Mouse (Mus musculus) lung, postnatal 0 days (tissue): ENCODE data around the gene Itga3. TPM values are rescaled to one million over a fixed set of nuclear protein-coding genes. Genes with fewer than 3 reads are reported as not detected.
A peak's percentile ranks its signal among the peaks of the same experiment; 100 is the strongest.

ENCODE experiments used
- ATAC-seq: fragments of 200-750 bp; cut with Nextera tagmentation; 2 replicates; pipeline ENCODE4 v1.8.0; 2017; ENCODE audit warnings: moderate library complexity
- DNase-seq: peaks from one replicate; pipeline ENCODE4 v3.0.0-alpha.2; 2016; ENCODE audit warnings: low spot score
- H3K27ac ChIP-seq: fragments of 300-500 bp; sonication (generic); 2 replicates; pipeline ENCODE4 v1.5.1; 2014; ENCODE audit warnings: antibody characterized with exemption, mild to moderate bottlenecking, low read length, mixed read lengths
- H3K27me3 ChIP-seq: fragments of 300-500 bp; sonication (generic); replicated peaks from 2 replicates; pipeline ENCODE4 v1.6.1; 2014; ENCODE audit warnings: low read length, mixed read lengths; ENCODE audit not compliant: insufficient read depth
- H3K36me3 ChIP-seq: fragments of 300-500 bp; sonication (generic); 2 replicates; pipeline ENCODE4 v1.6.1; 2014; ENCODE audit warnings: low read length, mixed read lengths; ENCODE audit not compliant: insufficient read depth
- H3K4me1 ChIP-seq: fragments of 300-500 bp; sonication (generic); 2 replicates; pipeline ENCODE4 v1.6.1; 2014; ENCODE audit warnings: antibody characterized with exemption, low read depth, low read length, mixed read lengths; ENCODE audit not compliant: insufficient read depth
- H3K4me2 ChIP-seq: fragments of 300-500 bp; sonication (generic); replicated peaks from 2 replicates; pipeline ENCODE4 v1.6.1; 2014; ENCODE audit warnings: low read depth, mild to moderate bottlenecking, low read length, moderate library complexity, mixed read lengths
- H3K4me3 ChIP-seq: fragments of 300-500 bp; sonication (generic); 2 replicates; pipeline ENCODE4 v1.5.1; 2014; ENCODE audit warnings: low read depth, low read length
- H3K9ac ChIP-seq: fragments of 300-500 bp; sonication (generic); replicated peaks from 2 replicates; pipeline ENCODE4 v1.6.1; 2014; ENCODE audit warnings: low read depth, mild to moderate bottlenecking
- H3K9me3 ChIP-seq: fragments of 300-500 bp; sonication (generic); 2 replicates; pipeline ENCODE4 v1.6.1; 2016; ENCODE audit warnings: low read length, mixed read lengths
- CTCF ChIP-seq: IDR thresholded peaks from 2 replicates; pipeline ENCODE4 v1.5.1; 2016; ENCODE audit warnings: antibody characterized with exemption, mild to moderate bottlenecking
- EP300 ChIP-seq: IDR thresholded peaks from 2 replicates; pipeline ENCODE4 v1.6.1; 2016; ENCODE audit warnings: antibody characterized with exemption, mild to moderate bottlenecking, control low read depth
- WGBS: fragments of 180-500 bp; shearing (Covaris S2); extraction: QIAGEN DNeasy Blood & Tissue Kit; methylation state at CpG from one replicate; pipeline ENCODE4 v1.1.7; 2014; 5-methylcytosine and 5-hydroxymethylcytosine counted together
- polyA plus RNA-seq: library from polyadenylated mRNA; unstranded; fragments of >200 nt; fragmentation: Nextera tagmentation; extraction: Ambion mirVana; gene quantifications from 2 replicates; pipeline ENCODE4 v1.2.1, GENCODE M21; 2015

The Itga3 gene
- polyA plus RNA-seq, 1 experiment from 2014 or later: 44.3 TPM

DNA sequence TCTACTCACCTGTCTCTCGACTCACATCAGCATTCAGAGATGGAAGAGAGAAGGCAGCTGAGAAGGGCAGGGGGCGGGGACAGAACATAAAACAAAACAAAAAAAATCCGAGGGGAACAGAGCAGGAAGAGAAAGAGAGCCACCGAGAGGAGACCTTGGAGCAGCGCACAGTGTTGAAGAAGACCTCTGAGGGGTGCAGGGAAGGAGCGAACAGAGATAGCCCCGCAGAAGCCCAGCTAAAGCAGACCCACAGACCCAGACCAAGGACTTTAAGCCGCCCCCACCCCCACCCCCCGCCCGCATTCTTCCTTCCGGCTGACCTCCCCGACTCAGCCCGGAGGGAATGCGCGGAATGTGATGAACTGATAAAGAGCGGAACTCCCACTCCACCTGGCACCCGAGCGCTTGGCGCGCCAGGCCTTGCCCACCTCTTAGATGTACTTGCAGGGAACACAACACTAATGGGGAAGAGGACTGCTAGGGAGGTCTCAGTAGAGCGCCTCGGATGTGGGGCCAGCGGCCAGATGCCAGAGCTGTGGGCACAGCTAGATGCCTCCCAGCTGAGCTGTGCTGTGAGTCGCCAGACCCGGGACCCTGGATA lies 28.8 kb upstream of the Itga3 start:
- WGBS: 1% methylated on average over 25 of the region's 25 CpGs
- Histone ChIP-seq H3K27ac (peak overlapping the region; percentile 60), H3K9me3 (no peaks in the 10 kb centered on the region), H3K4me3 (peak overlapping the region; percentile 17), H3K4me2 (peak overlapping the region; percentile 56), H3K9ac (0 out of 2 replicates have a peak overlapping the region, but pooled peaks have one; percentile 16), H3K4me1 (peaks cover 3% of the 10 kb centered on the region; the same call in 1 of the 2 replicates), H3K27me3 (no peaks in the 10 kb centered on the region), H3K36me3 (no peaks in the 10 kb centered on the region)
- ATAC-seq (peak; percentile 70), DNase-seq (peak; percentile 67)
- peak; percentile 40 for TF ChIP-seq CTCF
- peak; percentile 60; the same call in 1 of the 2 replicates for TF ChIP-seq EP300

GRCm38 (mm10) chr11:95104266-95104665 lies 27.7 kb upstream of the Itga3 start:
- Histone ChIP-seq H3K9me3 (no peaks in the 10 kb centered on the region), H3K36me3 (no peaks in the 10 kb centered on the region), H3K4me3 (no peak overlapping the region), H3K4me2 (0 out of 2 replicates have a peak overlapping the region, but pooled peaks have one; percentile 56), H3K27ac (peak overlapping the region; percentile 32; the same call in 1 of the 2 replicates), H3K4me1 (peaks cover 3% of the 10 kb centered on the region; the same call in 1 of the 2 replicates), H3K27me3 (no peaks in the 10 kb centered on the region), H3K9ac (no peak overlapping the region)
- TF ChIP-seq CTCF: peak; percentile 24; the same call in 1 of the 2 replicates
- peak; percentile 94 for TF ChIP-seq EP300
- peak; percentile 50 for ATAC-seq
- 30% methylated on average over 6 of the region's 6 CpGs for WGBS
- DNase-seq: peak; percentile 70

DNA sequence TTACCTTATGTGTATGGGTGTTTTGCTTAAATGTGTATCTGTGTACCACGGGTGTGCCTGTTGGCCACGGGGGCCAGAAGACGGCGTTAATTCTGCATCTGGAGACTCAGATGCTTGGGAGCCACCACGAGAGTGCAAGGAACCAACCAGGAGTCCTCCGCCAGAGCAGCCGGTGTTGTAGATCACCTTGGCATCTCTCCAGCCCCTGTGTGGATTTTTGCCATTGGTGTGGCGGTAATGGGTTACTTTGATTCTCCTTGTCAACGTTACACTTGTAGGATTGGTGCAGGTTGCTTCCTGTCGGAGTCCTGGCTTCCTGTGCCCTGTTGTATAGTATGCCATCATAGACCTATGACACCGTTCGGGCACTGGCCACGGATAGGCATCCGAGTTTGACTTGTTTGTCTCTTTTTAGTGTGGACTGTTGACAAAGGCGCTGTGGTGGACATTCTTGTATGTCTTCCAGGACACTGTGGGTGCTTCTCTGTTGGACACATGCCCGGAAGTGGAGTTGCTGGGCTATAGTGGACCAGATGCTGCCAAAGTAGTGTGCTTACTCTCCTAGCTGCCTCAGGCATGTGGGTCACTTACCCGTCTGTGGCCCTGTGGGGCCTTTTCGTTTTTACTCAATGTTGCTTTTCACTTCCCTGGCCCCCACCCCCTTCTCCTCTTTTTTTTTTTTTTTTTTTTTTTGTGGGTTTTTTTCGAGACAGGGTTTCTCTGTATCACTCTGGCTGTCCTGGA lies 25.7 kb upstream of the Itga3 start:
- peaks cover 7% of the 10 kb centered on the region; the same call in 1 of the 2 replicates for H3K4me1 ChIP-seq
- 67% methylated on average over 19 of the region's 19 CpGs for WGBS

GRCm38 (mm10) chr11:95101071-95101788 lies 24.6 kb upstream of the Itga3 start:
- Histone ChIP-seq H3K27me3 (no peaks in the 10 kb centered on the region), H3K36me3 (no peaks in the 10 kb centered on the region), H3K4me1 (peaks cover 16% of the 10 kb centered on the region), H3K9me3 (no peaks in the 10 kb centered on the region), H3K4me3 (no peak overlapping the region), H3K27ac (no peak overlapping the region), H3K4me2 (no peak overlapping the region), H3K9ac (no peak overlapping the region)
- TF ChIP-seq EP300 (no peak), CTCF (no peak)
- 25% methylated on average over 16 of the region's 16 CpGs for WGBS
- DNase-seq (no peak), ATAC-seq (no peak)

More for the DNA sequence above, 25.7 kb upstream of the Itga3 start:
- no peak overlapping the region for H3K9ac ChIP-seq
- H3K27me3 ChIP-seq: no peaks in the 10 kb centered on the region
- no peak for DNase-seq
- no peak for ATAC-seq
- H3K36me3 ChIP-seq: no peaks in the 10 kb centered on the region
- no peak overlapping the region for H3K27ac ChIP-seq
- no peak for TF ChIP-seq EP300
- TF ChIP-seq CTCF: no peak
- H3K4me3 ChIP-seq: no peak overlapping the region
- H3K9me3 ChIP-seq: no peaks in the 10 kb centered on the region
- H3K4me2 ChIP-seq: no peak overlapping the region

- H3K9ac ChIP-seq: no peak overlapping the region
- WGBS: 60% methylated on average over 3 of the region's 3 CpGs
- H3K36me3 ChIP-seq: no peaks in the 10 kb centered on the region
- H3K9me3 ChIP-seq: no peaks in the 10 kb centered on the region
- no peak overlapping the region for H3K27ac ChIP-seq
- no peak for DNase-seq
- no peaks in the 10 kb centered on the region for H3K27me3 ChIP-seq
- no peak overlapping the region for H3K4me3 ChIP-seq
- peaks cover 17% of the 10 kb centered on the region for H3K4me1 ChIP-seq
- no peak overlapping the region for H3K4me2 ChIP-seq
- TF ChIP-seq EP300 (no peak), CTCF (peak; percentile 34)
- no peak for ATAC-seq
Measured at GRCm38 (mm10) chr11:95100393-95100792, 23.8 kb upstream of the Itga3 start.
